Mouse (Mus musculus) limb, embryonic 11.5 days (tissue): ENCODE data around the gene 1700019D03Rik. TPM values are rescaled to one million over a fixed set of nuclear protein-coding genes. Genes with fewer than 3 reads are reported as not detected.

Experiments
- ATAC-seq: fragments of 200-750 bp; cut with Nextera tagmentation; 2 replicates; pipeline ENCODE4 v1.8.0; 2017; ENCODE audit warnings: low read depth; ENCODE audit not compliant: insufficient number of reproducible peaks, low FRiP score, low TSS enrichment
- DNase-seq: peaks from one replicate; pipeline ENCODE4 v3.0.0-alpha.2; 2015; ENCODE audit warnings: low spot score
- H3K27ac ChIP-seq: fragments of 300-500 bp; sonication (generic); replicated peaks from 2 replicates; pipeline ENCODE4 v1.5.1; 2014; ENCODE audit warnings: low read depth, mild to moderate bottlenecking, low read length
- H3K27me3 ChIP-seq: fragments of 300-500 bp; sonication (generic); 2 replicates; pipeline ENCODE4 v1.6.1; 2014; ENCODE audit warnings: mild to moderate bottlenecking, low read length, mixed read lengths; ENCODE audit not compliant: control insufficient read depth, insufficient read depth
- H3K36me3 ChIP-seq: fragments of 300-500 bp; sonication (generic); 2 replicates; pipeline ENCODE4 v1.6.1; 2014; ENCODE audit warnings: mild to moderate bottlenecking, low read length, moderate library complexity, mixed read lengths; ENCODE audit not compliant: control insufficient read depth, insufficient read depth
- H3K4me1 ChIP-seq: fragments of 300-500 bp; sonication (generic); 2 replicates; pipeline ENCODE4 v1.6.1; 2014; ENCODE audit warnings: low read length, mixed read lengths; ENCODE audit not compliant: control insufficient read depth, insufficient read depth
- H3K4me2 ChIP-seq: fragments of 300-500 bp; sonication (generic); 2 replicates; pipeline ENCODE4 v1.6.1; 2014; ENCODE audit warnings: low read depth, mild to moderate bottlenecking, moderate library complexity; ENCODE audit not compliant: severe bottlenecking
- H3K4me3 ChIP-seq: fragments of 300-500 bp; sonication (generic); 2 replicates; pipeline ENCODE4 v1.5.1; 2014; ENCODE audit warnings: low read depth, low read length
- H3K9ac ChIP-seq: fragments of 300-500 bp; sonication (generic); 2 replicates; pipeline ENCODE4 v1.6.1; 2014; ENCODE audit warnings: mild to moderate bottlenecking, low read length
- H3K9me3 ChIP-seq: fragments of 300-500 bp; sonication (generic); 2 replicates; pipeline ENCODE4 v1.6.1; 2016; ENCODE audit warnings: low read length; ENCODE audit not compliant: control insufficient read depth
- WGBS: fragments of 180-500 bp; shearing (Covaris S2); extraction: QIAGEN DNeasy Blood & Tissue Kit; methylation state at CpG from one replicate; pipeline ENCODE4 v1.1.7; 2014; 5-methylcytosine and 5-hydroxymethylcytosine counted together
- polyA plus RNA-seq: library from polyadenylated mRNA; unstranded; fragments of >200 nt; fragmentation: Nextera tagmentation; extraction: Ambion mirVana; gene quantifications from 2 replicates; pipeline ENCODE4 v1.2.1, GENCODE M21; 2014

Gene 1700019D03Rik
- polyA plus RNA-seq, 1 experiment from 2014 or later, result 1.5 TPM

DNA sequence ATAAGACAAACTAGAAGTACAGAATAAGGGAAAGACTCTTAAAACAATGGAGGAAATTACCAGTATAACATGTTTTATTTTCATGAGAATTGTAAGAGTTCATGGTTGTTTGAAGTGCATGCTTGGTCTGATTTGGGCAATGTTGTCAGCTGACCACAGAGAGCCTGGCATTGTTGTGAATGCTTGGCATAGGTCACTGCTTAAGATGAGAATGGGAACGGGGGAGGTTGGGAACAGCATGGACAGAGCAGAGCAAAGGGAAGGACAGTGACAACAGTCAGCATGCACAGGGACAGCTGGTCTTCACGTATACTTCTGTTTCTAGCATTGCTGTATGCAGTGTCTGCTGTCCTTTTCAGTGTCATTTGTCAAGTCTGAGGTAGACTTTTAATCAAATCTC, 135.8 kb downstream of the 1700019D03Rik start:
- H3K4me1 ChIP-seq, result no peaks in the 10 kb centered on the region
- H3K4me2 ChIP-seq, result no peak overlapping the region
- H3K4me3 ChIP-seq, result no peak overlapping the region
- no peak for ATAC-seq
- H3K9ac ChIP-seq, result no peak overlapping the region
- H3K36me3 ChIP-seq, result no peaks in the 10 kb centered on the region
- no peak for DNase-seq
- no peaks in the 10 kb centered on the region for H3K27me3 ChIP-seq
- no peak overlapping the region for H3K27ac ChIP-seq
- no peaks in the 10 kb centered on the region for H3K9me3 ChIP-seq
- WGBS, result 89% methylated on average over 2 of the region's 2 CpGs

Other genes with a start within 250 kb of the 1700019D03Rik start
- gene Inpp1, start 202.5 kb downstream of the 1700019D03Rik start, polyA plus RNA-seq, result 16.0 and 18.6 TPM in 2 replicates
- gene Hibch, start 175.2 kb downstream of the 1700019D03Rik start, polyA plus RNA-seq, result 25.7 and 26.5 TPM in 2 replicates
- gene Mstn, start 41.5 kb upstream of the 1700019D03Rik start, polyA plus RNA-seq, result 1.5 and 2.6 TPM in 2 replicates
- not detected in 2 replicates for gene 1700019A02Rik, start 167.5 kb upstream of the 1700019D03Rik start, polyA plus RNA-seq